Mouse (Mus musculus): ENCODE results near the gene Foxo3.

DNA sequence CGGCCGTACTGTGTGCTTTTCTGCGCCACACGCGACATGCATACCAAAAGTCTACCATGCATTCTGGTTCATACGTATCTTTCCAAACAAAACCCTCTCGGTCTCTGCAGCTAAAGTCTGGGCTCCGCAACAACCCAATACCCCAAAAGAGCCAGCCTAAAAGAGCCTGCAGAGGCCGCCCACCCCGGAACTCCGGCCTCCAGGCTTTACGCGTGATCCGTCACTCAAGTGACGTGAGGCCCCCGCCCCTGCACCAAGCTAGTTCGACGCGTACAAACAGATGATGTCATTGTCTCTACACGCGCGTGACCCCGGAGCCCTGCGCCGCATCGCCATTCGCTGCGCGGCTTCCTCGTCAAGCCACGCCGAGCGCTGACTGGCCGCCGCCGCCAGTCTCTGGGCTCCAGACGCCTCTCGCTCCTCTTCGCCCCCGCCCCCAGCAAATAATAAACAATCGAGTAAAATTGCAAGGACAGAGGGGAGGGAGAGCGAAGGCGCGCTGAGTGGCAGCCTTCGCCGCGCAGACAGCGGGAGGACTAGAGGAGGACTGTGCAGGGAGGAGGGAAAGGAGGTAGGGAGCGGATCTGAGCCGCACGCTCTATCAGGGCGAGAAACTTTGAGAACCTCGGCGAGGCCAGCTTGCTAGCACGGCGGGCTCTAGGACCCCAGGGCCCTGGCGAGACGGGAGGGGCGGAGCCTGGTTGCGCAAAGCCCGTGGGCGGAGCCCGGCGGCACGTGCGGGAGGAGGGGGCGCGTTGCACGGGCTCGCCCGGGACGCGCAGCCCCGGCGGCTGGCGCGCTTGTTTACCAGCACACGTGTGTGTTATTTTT lies 1.1 kb upstream of the Foxo3 start:
- TF ChIP-seq CTCF (IDR thresholded peaks at IDR 0.05; ENCODE audit: low read depth) = no peak
- TF ChIP-seq EP300 (IDR thresholded peaks at IDR 0.05; ENCODE audit: low read depth) = no peak; the same call in 1 of the 2 replicates

Measured in liver, embryonic 14.5 days (tissue).